Mouse (Mus musculus) lung, postnatal 0 days (tissue): ENCODE measurements at regions not wholly inside any gene's neighbourhood (a gene's known extent, or its start where the extent isn't known, plus 50 kb on each side); places are given as distances from the start of the nearest gene placed in this dataset.

Experiments used
- CTCF ChIP-seq: IDR thresholded peaks from 2 replicates; pipeline ENCODE4 v1.5.1; 2016; ENCODE audit warnings: antibody characterized with exemption, mild to moderate bottlenecking
- EP300 ChIP-seq: IDR thresholded peaks from 2 replicates; pipeline ENCODE4 v1.6.1; 2016; ENCODE audit warnings: antibody characterized with exemption, mild to moderate bottlenecking, control low read depth

GRCm38 (mm10) chr13:5634960-5635359 is 226.3 kb upstream of the Klf6 start:
- no peak for TF ChIP-seq CTCF
- no peak for TF ChIP-seq EP300
